8 mouse cellular contexts compared by ENCODE assay signal in genomic region chr7:62348804-62349190, GRCm38 (mm10). TPM values are rescaled to one million over a fixed set of nuclear protein-coding genes. Genes with fewer than 3 reads are reported as not detected.
DNase-seq lines count a peak whose midpoint lies in the region; ATAC-seq and TF ChIP-seq lines count a peak whose summit lies in the region.

No protein-coding gene starts in this region.

- TF ChIP-seq EP300 in liver, embryonic 14.5 days (IDR thresholded peaks at IDR 0.05; ENCODE audit: low read depth) = no peak

- H3K4me2 ChIP-seq in lung, embryonic 16.5 days (ENCODE audit: low read depth, low read length) = peak overlapping the region; percentile 69
- peak overlapping the region; percentile 66 for H3K4me2 ChIP-seq in hindbrain, embryonic 12.5 days (replicated peaks)
- peak overlapping the region; percentile 32; the same call in 1 of the 2 replicates for H3K4me2 ChIP-seq in liver, embryonic 14.5 days (ENCODE audit: low read depth)

- no peak for TF ChIP-seq CTCF in liver, embryonic 14.5 days (IDR thresholded peaks at IDR 0.05; ENCODE audit: low read depth)

- 32% methylated on average over 17 of the region's 17 CpGs for WGBS in lung, embryonic 16.5 days
- 30% methylated on average over 17 of the region's 17 CpGs for WGBS in hindbrain, embryonic 12.5 days
- 32% methylated on average over 17 of the region's 17 CpGs for WGBS in liver, embryonic 14.5 days (ENCODE audit: insufficient replicate concordance)

- peak overlapping the region; percentile 53 for H3K4me3 ChIP-seq in lung, embryonic 16.5 days (ENCODE audit: low read length)
- peak overlapping the region; percentile 51 for H3K4me3 ChIP-seq in hindbrain, embryonic 12.5 days
- peak overlapping the region in 1 of 2 experiments; percentile 49; a peak in 1 of 4 replicates for H3K4me3 ChIP-seq in liver, embryonic 14.5 days (ENCODE audit: insufficient read depth in 1 of 2, low read depth in 2 of 2, low read length in 2 of 2)

- peak overlapping the region; percentile 66 for H3K9ac ChIP-seq in lung, embryonic 16.5 days (ENCODE audit: low read length)
- peak overlapping the region; percentile 72 for H3K9ac ChIP-seq in hindbrain, embryonic 12.5 days
- H3K9ac ChIP-seq in liver, embryonic 14.5 days (replicated peaks) = no peak overlapping the region

- no peak overlapping the region for H3K27ac ChIP-seq in lung, embryonic 16.5 days (ENCODE audit: low read length)
- peak overlapping the region; percentile 84 for H3K27ac ChIP-seq in hindbrain, embryonic 12.5 days
- no peak overlapping the region for H3K27ac ChIP-seq in liver, embryonic 14.5 days

- H3K36me3 ChIP-seq in lung, embryonic 16.5 days (ENCODE audit: control insufficient read depth, insufficient read depth, low read length) = no peaks in the 10 kb centered on the region
- no peaks in the 10 kb centered on the region for H3K36me3 ChIP-seq in hindbrain, embryonic 12.5 days
- no peaks in the 10 kb centered on the region for H3K36me3 ChIP-seq in liver, embryonic 14.5 days (replicated peaks; ENCODE audit: control insufficient read depth, insufficient read depth, low read depth)

- H3K9me3 ChIP-seq in lung, embryonic 16.5 days (ENCODE audit: control insufficient read depth, low read length) = no peaks in the 10 kb centered on the region
- 0 out of 2 replicates have a peak, but pooled peaks cover 8% of the 10 kb centered on the region for H3K9me3 ChIP-seq in hindbrain, embryonic 12.5 days (replicated peaks)
- no peaks in the 10 kb centered on the region for H3K9me3 ChIP-seq in liver, embryonic 14.5 days (ENCODE audit: control insufficient read depth, low read length)

- H3K4me1 ChIP-seq in lung, embryonic 16.5 days (replicated peaks; ENCODE audit: control insufficient read depth, insufficient read depth, low read length) = no peaks in the 10 kb centered on the region; the same call in none of the 2 replicates
- no peaks in the 10 kb centered on the region for H3K4me1 ChIP-seq in hindbrain, embryonic 12.5 days
- no peaks in the 10 kb centered on the region for H3K4me1 ChIP-seq in liver, embryonic 14.5 days (replicated peaks; ENCODE audit: control insufficient read depth in 2 of 2, insufficient read depth in 2 of 2, low read length in 1 of 2)

- DNase-seq in cerebellum, adult 11 months = peak; percentile 2
- DNase-seq in cerebellum, adult 9-10 months = no peak
- no peak for DNase-seq in lung, postnatal 10 days
- no peak for DNase-seq in liver, embryonic 14.5 days (ENCODE audit: low read depth in 3 of 3, low spot score in 3 of 3)
- DNase-seq in testis, postnatal 10 days (ENCODE audit: low spot score) = peak; percentile 35
- DNase-seq in urinary bladder, postnatal 25 days (ENCODE audit: low spot score) = no peak

- no peaks in the 10 kb centered on the region for H3K27me3 ChIP-seq in lung, embryonic 16.5 days (ENCODE audit: control insufficient read depth, insufficient read depth, low read depth, low read length)
- H3K27me3 ChIP-seq in hindbrain, embryonic 12.5 days = no peaks in the 10 kb centered on the region
- no peaks in the 10 kb centered on the region for H3K27me3 ChIP-seq in liver, embryonic 14.5 days (ENCODE audit: control insufficient read depth, insufficient read depth, low read length)

- peak; percentile 32 for ATAC-seq in lung, embryonic 16.5 days (ENCODE audit: low read depth)
- peak; percentile 51 for ATAC-seq in hindbrain, embryonic 12.5 days (ENCODE audit: low FRiP score)
- ATAC-seq in liver, embryonic 14.5 days (ENCODE audit: insufficient read depth) = no peak

RNA-seq across cellular contexts. Expression of gene Ndn, which starts 2.4 kb away (rescaled TPM):
- 62.8 and 67.0 TPM in 2 replicates for polyA plus RNA-seq in lung, embryonic 16.5 days (2015; fragmentation: Nextera tagmentation; extraction: Ambion mirVana)
- polyA plus RNA-seq in hindbrain, embryonic 12.5 days (2016; fragmentation: Nextera tagmentation; extraction: Ambion mirVana) = 275 and 288 TPM in 2 replicates
- polyA plus RNA-seq in liver, embryonic 14.5 days (2012; rRNA removed) = 2.2 and 2.3 TPM in 2 replicates
- 4.0 and 4.2 TPM in 2 replicates for polyA plus RNA-seq in liver, embryonic 14.5 days (2014; fragmentation: Nextera tagmentation; extraction: Ambion mirVana)

RNA-seq across cellular contexts. Expression of gene Magel2, which starts 28.0 kb away (rescaled TPM):
- polyA plus RNA-seq in lung, embryonic 16.5 days (2015; fragmentation: Nextera tagmentation; extraction: Ambion mirVana) = 1.1 TPM in 2 replicates
- polyA plus RNA-seq in hindbrain, embryonic 12.5 days (2016; fragmentation: Nextera tagmentation; extraction: Ambion mirVana) = 17.5 and 18.0 TPM in 2 replicates
- polyA plus RNA-seq in liver, embryonic 14.5 days (2012; rRNA removed) = 0.04 and 0.12 TPM in 2 replicates
- 0.04 TPM in 1 of 2 replicates, not detected in the other for polyA plus RNA-seq in liver, embryonic 14.5 days (2014; fragmentation: Nextera tagmentation; extraction: Ambion mirVana)

Comparison
In these comparisons a context has a peak if more than half of its experiments do, and no peak if none do; other contexts are left out.
1. DNase-seq: peak in cerebellum, adult 11 months (single experiment) and testis, postnatal 10 days (single experiment); none in cerebellum, adult 9-10 months (single experiment), lung, postnatal 10 days (single experiment), liver, embryonic 14.5 days (0 of 3) and urinary bladder, postnatal 25 days (single experiment).
2. RNA of gene Ndn, which starts 2.4 kb away (polyA plus RNA-seq): 275 to 288 TPM in hindbrain, embryonic 12.5 days and 62.8 to 67.0 TPM in lung, embryonic 16.5 days; 2.2 to 4.2 TPM in liver, embryonic 14.5 days; every median in the first group is over 10 times any median in the second.
3. Peak in every context shown above with its lines, with median percentiles within 50 percentile points of each other: H3K4me2 ChIP-seq.